Comparison of ENCODE assay signal across 26 mouse cellular contexts in genomic region chr17:87155664-87156063, GRCm38 (mm10). TPM values are rescaled to one million over a fixed set of nuclear protein-coding genes. Genes with fewer than 3 reads are reported as not detected.
A peak's percentile ranks its signal among the peaks of the same experiment; 100 is the strongest.
DNase-seq lines count a peak whose midpoint lies in the region; ATAC-seq and TF ChIP-seq lines count a peak whose summit lies in the region.
"Had no signal": no experiment of that assay in that cellular context is flagged by ENCODE, and none has a peak within 500 bp of the region (broad histone marks: within the 10 kb centered on the region; RNA-seq: fewer than 3 reads in every experiment).

No protein-coding gene starts in this region.

- H3K9ac ChIP-seq in heart, embryonic 14.5 days (ENCODE audit: low read length) = no peak overlapping the region
- H3K9ac ChIP-seq in heart, embryonic 12.5 days = no peak overlapping the region
- H3K9ac ChIP-seq in liver, adult 2 months (ENCODE audit: low read depth, low read length) = no peak overlapping the region
- H3K9ac ChIP-seq: forebrain, embryonic 13.5 days; hindbrain, embryonic 13.5 days; liver, embryonic 13.5 days; midbrain, embryonic 15.5 days; stomach, embryonic 15.5 days had no signal

- H3K79me2 ChIP-seq in liver, adult 2 months (ENCODE audit: control insufficient read depth, insufficient read depth, low read length) = no peaks in the 10 kb centered on the region

- intact Hi-C loops in heart, postnatal 25 days (cut with DNase I) = loop anchor here (5.0 kb wide), 1 partner anchor 57 kb away; no protein-coding TSS in a partner anchor

- H3K4me2 ChIP-seq in heart, embryonic 14.5 days (ENCODE audit: low read length) = no peak overlapping the region
- H3K4me2 ChIP-seq in heart, embryonic 12.5 days = no peak overlapping the region
- H3K4me2 ChIP-seq: forebrain, embryonic 13.5 days; hindbrain, embryonic 13.5 days; liver, embryonic 13.5 days; midbrain, embryonic 15.5 days; stomach, embryonic 15.5 days had no signal

- WGBS in heart, embryonic 14.5 days = 55% methylated on average over 3 of the region's 3 CpGs
- WGBS in heart, embryonic 12.5 days = 42% methylated on average over 3 of the region's 3 CpGs
- WGBS in liver, adult 2 months = 66% methylated on average over 3 of the region's 3 CpGs
- WGBS in cerebellum, adult 2 months = 71% methylated on average over 3 of the region's 3 CpGs

- no peaks in the 10 kb centered on the region for H3K27me3 ChIP-seq in heart, embryonic 14.5 days (ENCODE audit: control insufficient read depth, insufficient read depth, low read length)
- no peaks in the 10 kb centered on the region for H3K27me3 ChIP-seq in heart, embryonic 12.5 days (replicated peaks)
- H3K27me3 ChIP-seq in liver, adult 2 months (ENCODE audit: control insufficient read depth, insufficient read depth, low read length) = no peaks in the 10 kb centered on the region
- H3K27me3 ChIP-seq in cerebellum, adult 2 months (ENCODE audit: control insufficient read depth, insufficient read depth, low read length) = no peaks in the 10 kb centered on the region
- H3K27me3 ChIP-seq: forebrain, embryonic 13.5 days; hindbrain, embryonic 13.5 days; liver, embryonic 13.5 days; midbrain, embryonic 15.5 days; stomach, embryonic 15.5 days had no signal

- H3K4me3 ChIP-seq in heart, embryonic 14.5 days (ENCODE audit: control insufficient read depth in 1 of 2, insufficient read depth in 1 of 2, low read depth in 1 of 2, low read length in 2 of 2) = no peak overlapping the region
- H3K4me3 ChIP-seq in heart, embryonic 12.5 days = no peak overlapping the region
- no peak overlapping the region for H3K4me3 ChIP-seq in liver, adult 2 months (ENCODE audit: insufficient read depth, low read depth, low read length)
- no peak overlapping the region for H3K4me3 ChIP-seq in brown adipose tissue, adult 24 weeks (ENCODE audit: insufficient read depth, low read depth, low read length)
- H3K4me3 ChIP-seq in cerebellum, adult 2 months (replicated peaks; ENCODE audit: insufficient read depth, low read depth, low read length) = no peak overlapping the region
- H3K4me3 ChIP-seq: forebrain, embryonic 13.5 days; hindbrain, embryonic 13.5 days; liver, embryonic 13.5 days; midbrain, embryonic 15.5 days; stomach, embryonic 15.5 days had no signal

- H3K36me3 ChIP-seq in heart, embryonic 14.5 days (ENCODE audit: control insufficient read depth, insufficient read depth, low read length) = no peaks in the 10 kb centered on the region
- H3K36me3 ChIP-seq in heart, embryonic 12.5 days = no peaks in the 10 kb centered on the region
- no peaks in the 10 kb centered on the region for H3K36me3 ChIP-seq in liver, adult 2 months (ENCODE audit: control insufficient read depth, insufficient read depth, low read length)
- H3K36me3 ChIP-seq: G1E; hindbrain, embryonic 13.5 days; liver, embryonic 13.5 days; midbrain, embryonic 15.5 days; stomach, embryonic 15.5 days had no signal

- TF ChIP-seq CTCF in liver, adult 2 months (IDR thresholded peaks at IDR 0.05; ENCODE audit: low read depth, low read length) = no peak
- no peak for TF ChIP-seq CTCF in cerebellum, adult 2 months (IDR thresholded peaks at IDR 0.05; ENCODE audit: borderline replicate concordance, insufficient read depth, low read depth, low read length)

- peaks cover 5 to 9% of the 10 kb centered on the region in 2 experiments; a peak in 3 of 4 replicates for H3K4me1 ChIP-seq in heart, embryonic 14.5 days (ENCODE audit: control insufficient read depth in 2 of 2, insufficient read depth in 2 of 2, low read length in 2 of 2)
- peaks cover 20% of the 10 kb centered on the region; the same call in 1 of the 2 replicates for H3K4me1 ChIP-seq in heart, embryonic 12.5 days (replicated peaks)
- no peaks in the 10 kb centered on the region for H3K4me1 ChIP-seq in liver, adult 2 months (ENCODE audit: control insufficient read depth, insufficient read depth, low read length)
- H3K4me1 ChIP-seq in brown adipose tissue, adult 24 weeks (ENCODE audit: control insufficient read depth, insufficient read depth, insufficient read length, low read length) = peaks cover 8% of the 10 kb centered on the region; the same call in 1 of the 2 replicates
- H3K4me1 ChIP-seq in cerebellum, adult 2 months (ENCODE audit: control insufficient read depth, insufficient read depth, low read length) = no peaks in the 10 kb centered on the region
- H3K4me1 ChIP-seq: forebrain, embryonic 13.5 days; hindbrain, embryonic 13.5 days; midbrain, embryonic 15.5 days had no signal

- 0 out of 2 replicates have a peak, but pooled peaks have one; percentile 37 for ATAC-seq in heart, embryonic 14.5 days (ENCODE audit: insufficient number of reproducible peaks, insufficient read depth, low FRiP score, low read depth)
- no peak for ATAC-seq in heart, embryonic 12.5 days (ENCODE audit: insufficient number of reproducible peaks, low FRiP score)
- ATAC-seq: forebrain, embryonic 13.5 days; intestine, embryonic 16.5 days; midbrain, embryonic 15.5 days had no signal

- H3K9me3 ChIP-seq in heart, embryonic 14.5 days (ENCODE audit: control insufficient read depth, low read length) = no peaks in the 10 kb centered on the region
- H3K9me3 ChIP-seq in heart, embryonic 12.5 days (replicated peaks) = no peaks in the 10 kb centered on the region
- H3K9me3 ChIP-seq: forebrain, embryonic 13.5 days; G1E; hindbrain, embryonic 13.5 days; liver, embryonic 13.5 days; midbrain, embryonic 15.5 days; stomach, embryonic 15.5 days had no signal

- peak overlapping the region in 1 of 2 experiments; percentile 50; a peak in 1 of 4 replicates for H3K27ac ChIP-seq in heart, embryonic 14.5 days (replicated peaks in 1 of 2; ENCODE audit: control insufficient read depth in 1 of 2, insufficient read depth in 1 of 2, low read depth in 2 of 2, low read length in 2 of 2)
- H3K27ac ChIP-seq in heart, embryonic 12.5 days (ENCODE audit: poor library complexity, severe bottlenecking) = no peak overlapping the region
- peak overlapping the region; percentile 25; the same call in 1 of the 2 replicates for H3K27ac ChIP-seq in liver, adult 2 months (replicated peaks; ENCODE audit: insufficient read depth, low read depth, low read length)
- H3K27ac ChIP-seq in brown adipose tissue, adult 24 weeks (replicated peaks; ENCODE audit: low read depth, low read length) = 0 out of 2 replicates have a peak overlapping the region, but pooled peaks have one; percentile 4
- H3K27ac ChIP-seq in cerebellum, adult 2 months (ENCODE audit: insufficient read depth, low read length) = no peak overlapping the region
- H3K27ac ChIP-seq: forebrain, embryonic 13.5 days; hindbrain, embryonic 13.5 days; liver, embryonic 13.5 days; macrophage; midbrain, embryonic 15.5 days; stomach, embryonic 15.5 days had no signal

- peak; percentile 94 for DNase-seq in heart, adult 11 months
- no peak for DNase-seq in heart, postnatal 25 days (ENCODE audit: low spot score)
- peak; percentile 9 for DNase-seq in liver, adult 2 months (ENCODE audit: extremely low read depth, low read depth, low spot score)
- DNase-seq in liver = no peak
- DNase-seq in cerebellum, adult 2 months = no peak
- DNase-seq: adrenal gland, postnatal 25 days; cerebellum, adult 9-10 months; cerebellum, postnatal 36 days; gastrocnemius, postnatal 25 days; kidney, postnatal 14 days; layer of hippocampus, adult 9-11 months; liver, embryonic 13.5 days; lung, adult 2 months; lung, postnatal 10 days; right cerebral cortex, postnatal 25 days; thymus, postnatal 14 days had no signal

- no peak for TF ChIP-seq POLR2A in liver, adult 2 months (IDR thresholded peaks at IDR 0.05; ENCODE audit: extremely low read depth, insufficient read depth, low read length)
- no peak for TF ChIP-seq POLR2A in cerebellum, adult 2 months (IDR thresholded peaks at IDR 0.05; ENCODE audit: borderline replicate concordance, insufficient read depth, low read length)

RNA-seq across cellular contexts. Expression of gene Socs5, which starts 48.2 kb away (rescaled TPM):
- total RNA-seq in heart, postnatal 25 days (2021) = 10 to 100 TPM; 27.6 to 34.0 TPM
- polyA plus RNA-seq in heart, embryonic 14.5 days (2014; fragmentation: Nextera tagmentation; extraction: Ambion mirVana) = 14.4 and 15.6 TPM in 2 replicates
- 13.5 and 17.0 TPM in 2 replicates for polyA plus RNA-seq in heart, embryonic 12.5 days (2016; fragmentation: Nextera tagmentation; extraction: Ambion mirVana)
- 4.8 and 5.2 TPM in 2 replicates for total RNA-seq in liver, adult 2 months (2014; rRNA removed)
- 2.4 and 2.9 TPM in 2 replicates for polyA plus RNA-seq in liver, adult 2 months (2012; rRNA removed)
- polyA plus RNA-seq in brown adipose tissue, adult 24 weeks (2012; ENCODE audit: insufficient read depth, insufficient read length, missing spikeins) = 12.3 and 14.0 TPM in 2 replicates
- polyA plus RNA-seq in cerebellum, adult 2 months (2012; rRNA removed) = 55.8 and 57.6 TPM in 2 replicates

Comparison
In these comparisons a context has a peak if more than half of its experiments do, and no peak if none do; other contexts are left out.
1. DNase-seq: peak in heart, adult 11 months (single experiment) and liver, adult 2 months (single experiment); none in heart, postnatal 25 days (single experiment), liver (single experiment) and cerebellum, adult 2 months (0 of 2).
2. H3K27ac ChIP-seq: peak in liver, adult 2 months (single experiment) and brown adipose tissue, adult 24 weeks (single experiment); none in heart, embryonic 12.5 days (single experiment) and cerebellum, adult 2 months (single experiment).